Mouse (Mus musculus): ENCODE measurements around the gene Mob3b.

GRCm38 (mm10) chr4:35187617-35188326 is 30.5 kb upstream of the Mob3b start:
- TF ChIP-seq CEBPB (IDR thresholded peaks at IDR 0.05; ENCODE audit: insufficient read depth, poor library complexity, severe bottlenecking) (no peak), POLR2A (IDR thresholded peaks at IDR 0.05; ENCODE audit: insufficient read length, low read depth) (no peak), REST (IDR thresholded peaks at IDR 0.05; ENCODE audit: insufficient read depth, insufficient read length) (no peak), SRF (IDR thresholded peaks at IDR 0.05; ENCODE audit: control insufficient read depth, insufficient read length, low read depth) (no peak), MAX (IDR thresholded peaks at IDR 0.05; ENCODE audit: low read depth) (no peak), E2F4 (IDR thresholded peaks at IDR 0.05; ENCODE audit: insufficient read depth) (no peak), TCF12 (IDR thresholded peaks at IDR 0.05; ENCODE audit: insufficient read depth, poor library complexity, severe bottlenecking) (no peak), USF1 (IDR thresholded peaks at IDR 0.05; ENCODE audit: low read depth) (no peak)

All from myocyte (in vitro differentiated cells).